Mouse (Mus musculus): Measurements from ENCODE around the gene Eno2.
"Not testable (repeated sequence)": the region's sequence is repeated elsewhere in the genome, so short reads cannot be mapped to it uniquely, and the experiment has no call there.

Gene Eno2

GRCm38 (mm10) chr6:124805341-124806321 is 36.2 kb upstream of the Eno2 start:
- peak; percentile 93 for DNase-seq (ENCODE audit: low read depth)

DNA sequence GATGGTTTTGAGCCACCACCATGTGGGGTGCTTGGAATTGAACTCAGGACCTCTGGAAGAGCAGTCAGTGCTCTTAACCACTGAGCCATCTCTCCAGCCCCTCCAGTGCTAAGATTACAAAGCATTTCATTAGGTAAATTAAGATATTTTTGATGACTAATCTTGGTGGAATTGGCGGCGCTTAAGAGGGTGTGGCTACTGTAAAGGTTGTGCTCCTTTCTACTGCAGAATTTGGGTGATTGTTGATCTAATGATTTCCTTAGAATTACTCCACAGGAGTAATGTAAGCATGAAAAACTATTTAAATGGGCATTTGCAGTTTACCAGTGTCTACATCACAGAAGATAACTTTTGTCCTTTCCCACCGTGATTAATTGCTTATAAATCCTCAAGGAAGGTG is 34.9 kb upstream of the Eno2 start:
- DNase-seq (ENCODE audit: low read depth): no peak

DNA sequence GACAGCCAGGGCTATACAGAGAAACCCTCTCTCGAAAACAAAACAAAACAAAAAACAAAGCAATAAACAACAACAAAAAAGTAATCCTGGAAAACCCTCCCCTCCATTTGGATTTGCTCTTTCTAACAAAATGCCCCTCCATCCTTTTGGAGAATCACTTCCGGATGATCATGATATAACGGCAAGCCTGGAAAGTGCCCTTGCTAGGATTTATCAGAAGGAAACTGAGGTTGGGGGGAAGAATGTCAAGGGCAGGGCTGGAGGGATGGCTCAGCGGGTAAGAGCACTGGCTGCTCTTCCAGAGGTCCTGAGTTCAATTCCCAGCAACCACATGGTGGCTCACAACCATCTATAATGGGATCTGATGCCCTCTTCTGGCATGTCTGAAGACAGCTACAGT is 34.2 kb upstream of the Eno2 start:
- DNase-seq (ENCODE audit: low read depth): not testable (repeated sequence)

GRCm38 (mm10) chr6:124803061-124803460 is 33.6 kb upstream of the Eno2 start:
- no peak for DNase-seq (ENCODE audit: low read depth)

- peak; percentile 56 for DNase-seq (ENCODE audit: low read depth)
Measured at GRCm38 (mm10) chr6:124802400-124802799, 32.9 kb upstream of the Eno2 start.

GRCm38 (mm10) chr6:124796200-124796599 is 26.7 kb upstream of the Eno2 start:
- DNase-seq (ENCODE audit: low read depth): no peak

- DNase-seq (ENCODE audit: low read depth): no peak
Measured at GRCm38 (mm10) chr6:124795781-124796180, 26.3 kb upstream of the Eno2 start.

DNA sequence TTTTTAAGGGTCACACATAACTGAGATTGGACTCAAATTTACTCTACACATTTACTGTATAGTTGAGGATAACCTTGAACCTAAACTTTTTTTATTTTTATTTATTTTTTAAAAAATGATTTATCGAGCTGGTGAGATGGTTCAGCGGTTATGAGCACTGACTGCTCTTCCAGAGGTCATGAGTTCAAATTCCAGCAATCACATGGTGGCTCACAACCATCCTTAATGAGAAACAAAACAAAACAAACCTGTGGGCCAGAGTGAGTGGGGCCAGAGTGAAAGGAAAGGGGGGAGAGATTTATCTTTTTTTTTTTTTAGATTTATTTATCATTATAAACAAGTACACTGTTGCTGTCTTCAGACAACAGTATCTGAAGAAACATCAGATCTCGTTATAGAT is 22.4 kb upstream of the Eno2 start:
- no peak for DNase-seq (ENCODE audit: low read depth)

GRCm38 (mm10) chr6:124790121-124790520 is 20.6 kb upstream of the Eno2 start:
- no peak for DNase-seq (ENCODE audit: low read depth)

GRCm38 (mm10) chr6:124789519-124789918 is 20.0 kb upstream of the Eno2 start:
- no peak for DNase-seq (ENCODE audit: low read depth)

DNA sequence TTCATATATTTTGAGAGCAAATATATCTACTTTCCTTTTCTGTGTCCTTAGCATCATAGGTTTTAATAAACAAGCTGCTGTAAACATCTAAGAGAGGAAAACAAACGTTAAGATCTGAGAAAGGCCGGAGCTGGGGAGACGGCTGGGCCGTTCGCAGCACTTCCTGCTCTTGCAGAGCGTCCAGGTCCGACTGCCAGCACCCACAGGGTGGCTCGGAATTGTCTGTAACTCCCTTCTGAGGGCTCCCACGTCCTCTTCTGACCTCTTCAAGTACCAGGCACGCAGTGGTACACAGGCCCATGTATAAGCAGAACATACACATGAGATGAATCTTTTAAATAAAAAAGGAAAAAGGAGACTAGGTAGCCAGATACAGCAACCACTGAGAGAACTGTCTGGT is 18.2 kb upstream of the Eno2 start:
- no peak for DNase-seq (ENCODE audit: low read depth)

- no peak for DNase-seq (ENCODE audit: low read depth)
Measured at GRCm38 (mm10) chr6:124786756-124787420, 17.4 kb upstream of the Eno2 start.

DNA sequence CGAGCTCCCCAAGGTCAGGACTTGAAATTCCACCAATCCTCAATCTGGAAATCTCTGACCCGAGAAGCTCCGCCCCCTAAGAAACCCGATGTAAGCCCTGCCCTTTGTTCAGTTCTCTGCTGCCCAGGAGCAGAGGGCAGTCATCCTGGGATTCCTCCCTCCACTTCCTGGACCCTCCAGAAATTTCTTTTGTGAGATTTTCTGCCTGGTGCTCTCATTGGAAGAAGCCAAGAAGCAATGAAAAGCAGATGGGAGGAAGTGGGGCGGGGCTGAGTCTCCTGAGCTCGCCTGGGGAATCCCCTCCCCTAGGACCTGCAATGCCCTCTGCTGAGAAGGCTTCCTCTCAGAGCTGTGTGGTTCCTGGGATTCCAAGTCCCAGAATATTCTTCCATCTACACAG is 13.0 kb upstream of the Eno2 start:
- DNase-seq (ENCODE audit: low read depth): peak; percentile 84

DNA sequence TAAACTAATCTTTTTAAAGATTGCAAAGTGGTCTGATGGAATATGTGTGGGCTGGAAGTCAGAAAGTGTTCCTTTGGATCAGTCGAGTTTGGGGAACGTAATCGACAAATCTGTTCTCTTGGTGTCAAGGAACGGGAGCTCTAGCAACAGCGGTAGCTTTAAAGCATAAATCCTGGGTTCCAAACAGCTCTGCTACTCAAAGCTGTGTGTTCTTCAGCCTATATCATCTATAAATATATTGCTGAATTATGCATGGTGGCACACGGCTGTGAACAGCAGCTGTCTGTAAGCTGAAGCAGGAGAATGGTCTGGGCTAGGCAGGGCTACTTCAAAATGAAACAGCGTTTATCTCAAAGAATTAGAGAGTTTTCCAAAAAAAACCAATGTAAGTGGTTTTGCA is 11.4 kb upstream of the Eno2 start:
- DNase-seq (ENCODE audit: low read depth): no peak

- no peak for DNase-seq (ENCODE audit: low read depth)
Measured at GRCm38 (mm10) chr6:124779984-124780416, 10.5 kb upstream of the Eno2 start.

DNA sequence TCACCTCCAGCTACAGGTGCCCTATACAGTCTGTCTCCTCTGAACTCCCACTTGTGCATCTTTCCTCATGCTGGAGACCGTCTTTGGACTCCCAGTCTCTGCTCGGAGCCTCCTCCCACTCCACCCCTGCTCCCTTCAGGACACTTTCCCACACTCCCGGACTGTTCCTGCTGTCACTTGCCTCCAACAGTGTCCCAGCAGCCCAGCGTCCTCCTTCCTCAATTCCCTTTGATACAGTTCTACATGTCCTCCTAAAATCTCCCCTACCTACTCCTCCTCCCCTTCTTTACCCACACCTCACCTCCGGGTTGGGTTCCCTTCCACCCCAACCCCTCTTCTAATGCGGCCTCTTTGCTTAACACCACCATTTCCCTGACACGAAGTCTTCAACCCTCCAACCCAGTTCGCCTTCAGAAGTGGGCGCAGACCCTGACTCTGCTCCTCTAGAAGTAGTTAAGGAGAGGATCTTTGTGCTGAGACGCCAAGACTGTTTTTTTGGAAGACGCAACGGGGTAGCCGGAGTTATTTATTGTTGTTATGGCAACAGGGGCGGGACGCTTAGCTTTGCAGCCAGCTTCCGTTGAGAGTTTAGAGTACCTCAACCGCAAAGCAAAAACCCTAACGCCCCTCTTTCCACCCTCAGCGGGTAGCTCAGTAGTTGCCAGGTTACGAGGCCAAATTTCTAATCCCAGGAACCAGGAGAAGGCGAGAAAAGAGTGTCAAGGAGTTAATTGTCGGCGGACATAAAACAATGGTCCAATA is 9.9 kb upstream of the Eno2 start, which contains the start of gene Lrrc23:
Gene Lrrc23 (minus strand): TSS at position 506 of the 762 bp plus-strand sequence.
- peak; percentile 96 for DNase-seq (ENCODE audit: low read depth)

GRCm38 (mm10) chr6:124770511-124770910 is 1.0 kb upstream of the Eno2 start:
- DNase-seq (ENCODE audit: low read depth): no peak

DNA sequence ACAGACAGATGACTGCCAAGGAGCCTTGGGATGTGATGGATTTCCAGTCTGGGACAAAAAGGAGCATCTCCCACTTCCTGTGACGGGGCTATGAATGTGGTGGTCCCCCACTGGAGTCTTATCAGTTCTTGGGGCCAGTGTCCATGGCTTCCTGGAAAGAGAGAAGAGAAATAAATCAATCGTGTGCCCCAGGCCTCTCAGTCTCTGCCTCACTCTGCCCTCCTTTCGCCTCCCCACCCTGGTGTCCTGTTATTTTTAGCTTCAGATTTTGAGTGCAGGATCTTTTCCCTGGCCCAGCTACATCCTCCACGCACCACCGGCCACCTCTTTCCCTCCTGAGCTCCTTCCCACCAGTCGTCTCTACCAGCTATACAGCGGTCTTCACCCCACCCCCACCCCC is 540 bp upstream of the Eno2 start:
- no peak for DNase-seq (ENCODE audit: low read depth)

DNA sequence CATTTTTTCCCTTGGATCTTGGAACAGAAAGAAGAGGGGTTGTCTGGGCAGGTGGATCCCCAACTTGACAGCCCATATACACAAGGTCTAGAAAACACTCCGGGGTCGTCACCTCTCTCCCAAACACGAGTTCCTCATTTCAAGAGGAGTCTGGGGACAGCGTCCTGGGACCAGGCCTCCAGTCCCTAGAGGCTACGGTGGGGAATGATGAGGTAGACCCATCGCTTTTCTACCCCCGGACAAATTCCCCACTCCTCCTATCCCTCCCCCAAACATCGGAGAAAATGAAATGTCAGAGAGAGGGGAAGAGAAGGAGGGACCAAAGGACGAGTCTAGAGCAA is 799 bp downstream of the Eno2 start:
- DNase-seq (ENCODE audit: low read depth): no peak

- DNase-seq (ENCODE audit: low read depth): peak; percentile 63
Measured at GRCm38 (mm10) chr6:124767920-124768703, 1.4 kb downstream of the Eno2 start.

- no peak for DNase-seq (ENCODE audit: low read depth)
Measured at GRCm38 (mm10) chr6:124767536-124767919, 1.9 kb downstream of the Eno2 start.

GRCm38 (mm10) chr6:124765951-124766350 is 3.5 kb downstream of the Eno2 start:
- no peak for DNase-seq (ENCODE audit: low read depth)

Data from induced T-regulatory cell, adult 2 months (primary cell).